Comparison of ENCODE assay signal across 8 mouse cellular contexts in genomic region chr2:84840016-84840747, GRCm38 (mm10). TPM values are rescaled to one million over a fixed set of nuclear protein-coding genes. Genes with fewer than 3 reads are reported as not detected.
A peak's percentile ranks its signal among the peaks of the same experiment; 100 is the strongest.
DNase-seq lines count a peak whose midpoint lies in the region; ATAC-seq lines count a peak whose summit lies in the region.

No protein-coding gene starts in this region.

- WGBS in forebrain, embryonic 15.5 days = under 1% methylated on average over 54 of the region's 54 CpGs
- whole genome bisulfite sequencing in limb, embryonic 12.5 days = under 1% methylated on average over 54 of the region's 54 CpGs
- under 1% methylated on average over 53 of the region's 54 CpGs for WGBS in midbrain, embryonic 12.5 days
- WGBS in stomach, embryonic 14.5 days = under 1% methylated on average over 54 of the region's 54 CpGs

- H3K9ac ChIP-seq in forebrain, embryonic 15.5 days (replicated peaks) = peak overlapping the region; percentile 61
- peak overlapping the region; percentile 84 for H3K9ac ChIP-seq in limb, embryonic 12.5 days (replicated peaks)
- H3K9ac ChIP-seq in midbrain, embryonic 12.5 days (replicated peaks) = peak overlapping the region; percentile 70
- peak overlapping the region; percentile 74 for H3K9ac ChIP-seq in stomach, embryonic 14.5 days (replicated peaks; ENCODE audit: low read depth, low read length)

- peak overlapping the region; percentile 58 for H3K4me3 ChIP-seq in forebrain, embryonic 15.5 days
- peak overlapping the region; percentile 70 for H3K4me3 ChIP-seq in limb, embryonic 12.5 days (replicated peaks)
- H3K4me3 ChIP-seq in midbrain, embryonic 12.5 days = peak overlapping the region; percentile 58
- peak overlapping the region; percentile 58 for H3K4me3 ChIP-seq in stomach, embryonic 14.5 days (ENCODE audit: low read depth, low read length)

- peaks cover 31% of the 10 kb centered on the region for H3K4me1 ChIP-seq in forebrain, embryonic 15.5 days
- peaks cover 27% of the 10 kb centered on the region for H3K4me1 ChIP-seq in limb, embryonic 12.5 days (replicated peaks)
- peaks cover 32% of the 10 kb centered on the region for H3K4me1 ChIP-seq in midbrain, embryonic 12.5 days
- peaks cover 16% of the 10 kb centered on the region; the same call in 1 of the 2 replicates for H3K4me1 ChIP-seq in stomach, embryonic 14.5 days (ENCODE audit: control insufficient read depth, insufficient read depth, low read length)

- H3K4me2 ChIP-seq in forebrain, embryonic 15.5 days (replicated peaks) = peak overlapping the region; percentile 100
- peak overlapping the region; percentile 94 for H3K4me2 ChIP-seq in limb, embryonic 12.5 days
- peak overlapping the region; percentile 99 for H3K4me2 ChIP-seq in midbrain, embryonic 12.5 days (replicated peaks)
- H3K4me2 ChIP-seq in stomach, embryonic 14.5 days (replicated peaks; ENCODE audit: low read depth, low read length) = peak overlapping the region; percentile 96

- peaks cover 14% of the 10 kb centered on the region for H3K27me3 ChIP-seq in forebrain, embryonic 15.5 days
- H3K27me3 ChIP-seq in limb, embryonic 12.5 days = peaks cover 16% of the 10 kb centered on the region
- peaks cover 43% of the 10 kb centered on the region for H3K27me3 ChIP-seq in midbrain, embryonic 12.5 days
- no peaks in the 10 kb centered on the region for H3K27me3 ChIP-seq in stomach, embryonic 14.5 days (ENCODE audit: control insufficient read depth, insufficient read depth, low read length)

- DNase-seq in CD4-positive helper T cell, adult 2 months (ENCODE audit: low read depth, low spot score) = peak; percentile 28
- peak; percentile 72 for DNase-seq in adrenal gland, postnatal 14 days
- DNase-seq in layer of hippocampus, adult 11-12 months (ENCODE audit: low spot score) = no peak

- no peaks in the 10 kb centered on the region for H3K36me3 ChIP-seq in forebrain, embryonic 15.5 days
- peaks cover 12% of the 10 kb centered on the region; the same call in 1 of the 2 replicates for H3K36me3 ChIP-seq in limb, embryonic 12.5 days
- 0 out of 2 replicates have a peak, but pooled peaks cover 4% of the 10 kb centered on the region for H3K36me3 ChIP-seq in midbrain, embryonic 12.5 days
- H3K36me3 ChIP-seq in stomach, embryonic 14.5 days (ENCODE audit: control insufficient read depth, insufficient read depth, low read length) = no peaks in the 10 kb centered on the region

- peak overlapping the region; percentile 33; the same call in 1 of the 2 replicates for H3K27ac ChIP-seq in forebrain, embryonic 15.5 days (replicated peaks)
- peak overlapping the region; percentile 95 for H3K27ac ChIP-seq in limb, embryonic 12.5 days
- peak overlapping the region; percentile 36; the same call in 1 of the 2 replicates for H3K27ac ChIP-seq in midbrain, embryonic 12.5 days (replicated peaks)
- H3K27ac ChIP-seq in stomach, embryonic 14.5 days (ENCODE audit: low read length) = peak overlapping the region; percentile 92

- peak; percentile 86 for ATAC-seq in forebrain, embryonic 15.5 days (replicated peaks)
- ATAC-seq in hematopoietic stem cell, adult 5-6 weeks (replicated peaks in 1 of 2; ENCODE audit: insufficient read depth in 1 of 2, low FRiP score in 2 of 2, low TSS enrichment in 1 of 2, low read depth in 1 of 2, poor library complexity in 2 of 2, severe bottlenecking in 2 of 2) = peak; percentile 59 to 75
- ATAC-seq in limb, embryonic 12.5 days (ENCODE audit: insufficient number of reproducible peaks, insufficient read depth, low FRiP score, low TSS enrichment, low read depth) = peak; percentile 92
- peak; percentile 90 for ATAC-seq in midbrain, embryonic 12.5 days (ENCODE audit: low FRiP score, low read depth)
- peak; percentile 90 for ATAC-seq in stomach, embryonic 14.5 days (ENCODE audit: insufficient number of reproducible peaks, insufficient read depth, low FRiP score, low read depth)

- no peaks in the 10 kb centered on the region for H3K9me3 ChIP-seq in forebrain, embryonic 15.5 days
- no peaks in the 10 kb centered on the region for H3K9me3 ChIP-seq in limb, embryonic 12.5 days
- H3K9me3 ChIP-seq in midbrain, embryonic 12.5 days = no peaks in the 10 kb centered on the region
- H3K9me3 ChIP-seq in stomach, embryonic 14.5 days (ENCODE audit: control insufficient read depth, low read depth, low read length) = no peaks in the 10 kb centered on the region

RNA-seq across cellular contexts. Expression of gene Slc43a1, which starts 1.5 kb away (rescaled TPM):
- total RNA-seq in adrenal gland, postnatal 14 days (2021) = 5.2 and 9.3 TPM in 2 replicates
- polyA plus RNA-seq in forebrain, embryonic 15.5 days (2015; fragmentation: Nextera tagmentation; extraction: Ambion mirVana) = 2.5 and 3.4 TPM in 2 replicates
- 16.4 and 23.5 TPM in 2 replicates for total RNA-seq in hematopoietic stem cell, adult 5-6 weeks (2017)
- 21.1 and 23.8 TPM in 2 replicates for polyA plus RNA-seq in limb, embryonic 12.5 days (2016; fragmentation: Nextera tagmentation; extraction: Ambion mirVana)
- 9.5 and 10.2 TPM in 2 replicates for polyA plus RNA-seq in midbrain, embryonic 12.5 days (2016; fragmentation: Nextera tagmentation; extraction: Ambion mirVana)
- polyA plus RNA-seq in stomach, embryonic 14.5 days (2014; fragmentation: Nextera tagmentation; extraction: Ambion mirVana) = 19.8 and 21.1 TPM in 2 replicates

RNA-seq across cellular contexts. Expression of gene Timm10, which starts 13.4 kb away (rescaled TPM):
- total RNA-seq in adrenal gland, postnatal 14 days (2021) = 54.2 and 73.7 TPM in 2 replicates
- 61.4 and 66.5 TPM in 2 replicates for polyA plus RNA-seq in forebrain, embryonic 15.5 days (2015; fragmentation: Nextera tagmentation; extraction: Ambion mirVana)
- total RNA-seq in hematopoietic stem cell, adult 5-6 weeks (2017) = 20.7 and 27.7 TPM in 2 replicates
- 38.8 and 43.3 TPM in 2 replicates for polyA plus RNA-seq in limb, embryonic 12.5 days (2016; fragmentation: Nextera tagmentation; extraction: Ambion mirVana)
- 32.7 and 35.8 TPM in 2 replicates for polyA plus RNA-seq in midbrain, embryonic 12.5 days (2016; fragmentation: Nextera tagmentation; extraction: Ambion mirVana)
- 50.2 and 60.2 TPM in 2 replicates for polyA plus RNA-seq in stomach, embryonic 14.5 days (2014; fragmentation: Nextera tagmentation; extraction: Ambion mirVana)

RNA-seq across cellular contexts. Expression of gene Smtnl1, which starts 17.7 kb away (rescaled TPM):
- not detected in 2 replicates for total RNA-seq in adrenal gland, postnatal 14 days (2021)
- polyA plus RNA-seq in forebrain, embryonic 15.5 days (2015; fragmentation: Nextera tagmentation; extraction: Ambion mirVana) = 0.14 TPM in 1 of 2 replicates, not detected in the other
- total RNA-seq in hematopoietic stem cell, adult 5-6 weeks (2017) = 1.1 TPM in 2 replicates
- polyA plus RNA-seq in limb, embryonic 12.5 days (2016; fragmentation: Nextera tagmentation; extraction: Ambion mirVana) = 0.19 and 0.49 TPM in 2 replicates
- 0.13 TPM in 1 of 2 replicates, not detected in the other for polyA plus RNA-seq in midbrain, embryonic 12.5 days (2016; fragmentation: Nextera tagmentation; extraction: Ambion mirVana)
- not detected in 2 replicates for polyA plus RNA-seq in stomach, embryonic 14.5 days (2014; fragmentation: Nextera tagmentation; extraction: Ambion mirVana)

RNA-seq across cellular contexts. Expression of gene Ube2l6, which starts 41.6 kb away (rescaled TPM):
- total RNA-seq in adrenal gland, postnatal 14 days (2021) = 45.6 and 48.7 TPM in 2 replicates
- polyA plus RNA-seq in forebrain, embryonic 15.5 days (2015; fragmentation: Nextera tagmentation; extraction: Ambion mirVana) = 20.4 and 20.9 TPM in 2 replicates
- total RNA-seq in hematopoietic stem cell, adult 5-6 weeks (2017) = 39.4 and 43.4 TPM in 2 replicates
- 23.2 and 29.0 TPM in 2 replicates for polyA plus RNA-seq in limb, embryonic 12.5 days (2016; fragmentation: Nextera tagmentation; extraction: Ambion mirVana)
- 26.6 and 31.2 TPM in 2 replicates for polyA plus RNA-seq in midbrain, embryonic 12.5 days (2016; fragmentation: Nextera tagmentation; extraction: Ambion mirVana)
- 36.2 and 38.0 TPM in 2 replicates for polyA plus RNA-seq in stomach, embryonic 14.5 days (2014; fragmentation: Nextera tagmentation; extraction: Ambion mirVana)

RNA-seq across cellular contexts. Expression of gene Rtn4rl2, which starts 46.3 kb away (rescaled TPM):
- 1.6 and 2.6 TPM in 2 replicates for total RNA-seq in adrenal gland, postnatal 14 days (2021)
- 12.8 and 16.3 TPM in 2 replicates for polyA plus RNA-seq in forebrain, embryonic 15.5 days (2015; fragmentation: Nextera tagmentation; extraction: Ambion mirVana)
- not detected in 2 replicates for total RNA-seq in hematopoietic stem cell, adult 5-6 weeks (2017)
- polyA plus RNA-seq in limb, embryonic 12.5 days (2016; fragmentation: Nextera tagmentation; extraction: Ambion mirVana) = 0.84 and 0.95 TPM in 2 replicates
- 4.1 and 5.4 TPM in 2 replicates for polyA plus RNA-seq in midbrain, embryonic 12.5 days (2016; fragmentation: Nextera tagmentation; extraction: Ambion mirVana)
- 0.59 and 0.74 TPM in 2 replicates for polyA plus RNA-seq in stomach, embryonic 14.5 days (2014; fragmentation: Nextera tagmentation; extraction: Ambion mirVana)

Comparison
In these comparisons a context has a peak if more than half of its experiments do, and no peak if none do; other contexts are left out.
1. H3K27ac ChIP-seq: peak in every context shown above with its lines; median percentile 95 in limb, embryonic 12.5 days; 92 in stomach, embryonic 14.5 days; 36 in midbrain, embryonic 12.5 days; 33 in forebrain, embryonic 15.5 days.